Mouse (Mus musculus): ENCODE measurements at regions not wholly inside any gene's neighbourhood (a gene's known extent, or its start where the extent isn't known, plus 50 kb on each side); places are given as distances from the start of the nearest gene placed in this dataset.

GRCm38 (mm10) chr12:118677989-118678388 lies 168.1 kb upstream of the Sp8 start:
- no peak overlapping the region for H3K4me3 ChIP-seq (ENCODE audit: low read depth, low read length)
- no peaks in the 10 kb centered on the region for H3K4me1 ChIP-seq (ENCODE audit: insufficient read depth, low read depth, low read length)
- no peaks in the 10 kb centered on the region for H3K9me3 ChIP-seq (replicated peaks)
- ATAC-seq (ENCODE audit: extremely low read depth, insufficient number of reproducible peaks, low FRiP score, poor library complexity, severe bottlenecking) (no peak), DNase-seq (ENCODE audit: low spot score) (no peak)
- TF ChIP-seq CTCF (IDR thresholded peaks at IDR 0.05; ENCODE audit: low read depth, low read length), result no peak
- TF ChIP-seq GATA1 (IDR thresholded peaks at IDR 0.05; ENCODE audit: borderline replicate concordance, low read length), result no peak
- no peak for TF ChIP-seq TAL1 (conservative IDR thresholded peaks at IDR 0.05; ENCODE audit: low read depth, low read length)
- no peak for TF ChIP-seq POLR2AphosphoS5 (IDR thresholded peaks at IDR 0.05; ENCODE audit: insufficient replicate concordance, low read depth, low read length)
- TF ChIP-seq GATA2 (IDR thresholded peaks at IDR 0.05; ENCODE audit: borderline replicate concordance, low read depth, low read length), result no peak
- H3K36me3 ChIP-seq (replicated peaks), result no peaks in the 10 kb centered on the region
- H3K27me3 ChIP-seq (ENCODE audit: insufficient read depth, low read length), result no peaks in the 10 kb centered on the region

- H3K27me3 ChIP-seq (ENCODE audit: insufficient read depth, low read length), result peaks cover 3% of the 10 kb centered on the region; the same call in 1 of the 2 replicates
- no peak overlapping the region for H3K4me3 ChIP-seq (ENCODE audit: low read depth, low read length)
- no peaks in the 10 kb centered on the region for H3K36me3 ChIP-seq (replicated peaks)
- TF ChIP-seq POLR2AphosphoS5 (IDR thresholded peaks at IDR 0.05; ENCODE audit: insufficient replicate concordance, low read depth, low read length), result no peak
- TF ChIP-seq GATA1 (IDR thresholded peaks at IDR 0.05; ENCODE audit: borderline replicate concordance, low read length), result no peak
- no peak for DNase-seq (ENCODE audit: low spot score)
- ATAC-seq (ENCODE audit: extremely low read depth, insufficient number of reproducible peaks, low FRiP score, poor library complexity, severe bottlenecking), result no peak
- H3K9me3 ChIP-seq (replicated peaks), result no peaks in the 10 kb centered on the region
- no peaks in the 10 kb centered on the region for H3K4me1 ChIP-seq (ENCODE audit: insufficient read depth, low read depth, low read length)
Observed at GRCm38 (mm10) chr12:118661575-118661974, 184.6 kb upstream of the Sp8 start.

- Histone ChIP-seq H3K9me3 (replicated peaks) (no peaks in the 10 kb centered on the region), H3K4me1 (ENCODE audit: insufficient read depth, low read depth, low read length) (no peaks in the 10 kb centered on the region), H3K4me3 (ENCODE audit: low read depth, low read length) (no peak overlapping the region), H3K36me3 (replicated peaks) (no peaks in the 10 kb centered on the region), H3K27me3 (ENCODE audit: insufficient read depth, low read length) (peaks cover 3% of the 10 kb centered on the region; the same call in 1 of the 2 replicates)
- no peak for TF ChIP-seq TAL1 (conservative IDR thresholded peaks at IDR 0.05; ENCODE audit: low read depth, low read length)
- no peak for TF ChIP-seq GATA1 (IDR thresholded peaks at IDR 0.05; ENCODE audit: borderline replicate concordance, low read length)
- TF ChIP-seq POLR2AphosphoS5 (IDR thresholded peaks at IDR 0.05; ENCODE audit: insufficient replicate concordance, low read depth, low read length), result no peak
- no peak for TF ChIP-seq GATA2 (IDR thresholded peaks at IDR 0.05; ENCODE audit: borderline replicate concordance, low read depth, low read length)
- no peak for TF ChIP-seq CTCF (IDR thresholded peaks at IDR 0.05; ENCODE audit: low read depth, low read length)
- ATAC-seq (ENCODE audit: extremely low read depth, insufficient number of reproducible peaks, low FRiP score, poor library complexity, severe bottlenecking) (no peak), DNase-seq (ENCODE audit: low spot score) (no peak)
Observed at GRCm38 (mm10) chr12:118661214-118661486, 185.0 kb upstream of the Sp8 start.

GRCm38 (mm10) chr12:118660384-118661213 lies 185.5 kb upstream of the Sp8 start:
- Histone ChIP-seq H3K4me1 (ENCODE audit: insufficient read depth, low read depth, low read length) (no peaks in the 10 kb centered on the region), H3K9me3 (replicated peaks) (no peaks in the 10 kb centered on the region), H3K4me3 (ENCODE audit: low read depth, low read length) (no peak overlapping the region), H3K36me3 (replicated peaks) (no peaks in the 10 kb centered on the region), H3K27me3 (ENCODE audit: insufficient read depth, low read length) (peaks cover 3% of the 10 kb centered on the region; the same call in 1 of the 2 replicates)
- DNase-seq (ENCODE audit: low spot score) (no peak), ATAC-seq (ENCODE audit: extremely low read depth, insufficient number of reproducible peaks, low FRiP score, poor library complexity, severe bottlenecking) (no peak)
- no peak for TF ChIP-seq GATA1 (IDR thresholded peaks at IDR 0.05; ENCODE audit: borderline replicate concordance, low read length)
- TF ChIP-seq TAL1 (conservative IDR thresholded peaks at IDR 0.05; ENCODE audit: low read depth, low read length), result no peak
- no peak for TF ChIP-seq CTCF (IDR thresholded peaks at IDR 0.05; ENCODE audit: low read depth, low read length)
- no peak for TF ChIP-seq POLR2AphosphoS5 (IDR thresholded peaks at IDR 0.05; ENCODE audit: insufficient replicate concordance, low read depth, low read length)
- TF ChIP-seq GATA2 (IDR thresholded peaks at IDR 0.05; ENCODE audit: borderline replicate concordance, low read depth, low read length), result no peak

DNA sequence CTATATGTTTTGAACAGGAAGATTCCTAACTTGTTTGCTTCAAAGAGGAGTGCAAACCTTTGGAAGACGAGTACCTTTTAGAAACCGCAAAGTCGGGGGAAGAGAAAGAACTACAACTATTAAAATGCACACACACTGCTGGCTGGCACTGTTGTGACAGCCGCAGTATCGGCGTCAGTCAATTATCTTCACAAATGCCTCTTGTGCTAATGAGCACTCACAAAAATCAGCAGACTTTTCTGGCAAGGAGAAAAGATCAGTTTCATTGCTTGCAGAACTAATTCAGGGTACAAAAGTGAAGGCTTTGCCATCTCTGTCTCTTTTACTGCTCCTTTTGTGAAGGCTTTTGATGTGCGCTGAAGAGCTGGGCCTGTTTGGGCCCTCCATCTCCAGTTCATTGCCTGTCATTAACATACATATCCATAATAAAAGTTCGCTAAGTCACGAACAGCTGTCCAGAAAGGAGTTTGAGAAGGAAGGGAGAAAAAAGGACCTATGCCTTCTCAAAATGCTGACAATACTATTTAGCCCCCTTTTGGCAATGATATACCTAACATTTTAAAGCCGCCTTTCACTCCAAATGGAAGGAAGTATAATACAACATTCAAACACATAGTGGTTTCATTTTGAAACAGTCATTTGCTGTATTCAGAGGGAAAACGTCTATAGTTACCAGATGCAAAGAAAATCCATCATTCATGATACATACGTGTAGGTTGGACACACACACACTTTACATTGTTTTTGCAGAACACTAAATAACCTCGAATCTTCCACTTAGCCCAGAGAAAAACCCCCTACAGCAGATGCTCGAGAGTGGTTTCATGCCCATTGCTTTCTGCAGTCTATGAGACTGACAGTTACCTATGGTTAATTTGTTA lies 186.6 kb upstream of the Sp8 start:
- Histone ChIP-seq H3K9me3 (replicated peaks) (no peaks in the 10 kb centered on the region), H3K27me3 (ENCODE audit: insufficient read depth, low read length) (peaks cover 3% of the 10 kb centered on the region; the same call in 1 of the 2 replicates), H3K4me3 (ENCODE audit: low read depth, low read length) (no peak overlapping the region), H3K36me3 (replicated peaks) (no peaks in the 10 kb centered on the region), H3K4me1 (ENCODE audit: insufficient read depth, low read depth, low read length) (no peaks in the 10 kb centered on the region)
- no peak for TF ChIP-seq CTCF (IDR thresholded peaks at IDR 0.05; ENCODE audit: low read depth, low read length)
- TF ChIP-seq GATA2 (IDR thresholded peaks at IDR 0.05; ENCODE audit: borderline replicate concordance, low read depth, low read length), result no peak
- no peak for TF ChIP-seq GATA1 (IDR thresholded peaks at IDR 0.05; ENCODE audit: borderline replicate concordance, low read length)
- ATAC-seq (ENCODE audit: extremely low read depth, insufficient number of reproducible peaks, low FRiP score, poor library complexity, severe bottlenecking) (no peak), DNase-seq (ENCODE audit: low spot score) (no peak)

DNA sequence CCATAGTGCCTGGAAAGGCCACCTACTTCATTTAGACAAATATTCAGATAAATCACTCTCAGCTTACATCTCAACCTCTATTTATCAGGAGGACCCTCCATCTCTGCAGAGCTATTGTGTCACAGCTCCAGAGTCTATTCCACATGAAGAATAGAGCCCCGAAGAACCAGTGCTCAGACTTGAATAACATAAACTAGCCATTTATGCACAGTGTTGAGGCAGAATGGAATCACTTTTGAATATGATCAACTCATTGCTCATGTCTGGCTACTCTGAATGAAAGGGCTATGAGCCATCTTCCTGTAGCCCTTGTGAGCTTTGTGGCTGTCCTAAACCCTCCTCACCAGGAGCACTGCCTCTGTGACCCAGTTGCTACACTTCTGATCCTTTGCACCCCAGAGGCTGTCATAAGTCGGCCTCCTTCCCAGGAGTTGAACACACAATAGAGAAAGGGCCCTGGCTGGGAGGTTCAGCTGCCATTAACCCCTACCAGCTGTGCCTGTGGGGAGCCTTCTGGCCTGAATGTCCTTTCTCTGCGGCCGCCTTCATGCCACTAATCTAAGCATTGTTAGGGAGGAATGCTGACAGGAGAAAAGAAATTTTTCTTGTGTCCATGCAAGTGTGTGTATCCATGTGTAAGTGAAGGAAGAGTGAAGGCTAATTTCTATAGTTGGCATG lies 195.5 kb upstream of the Sp8 start:
- Histone ChIP-seq H3K4me3 (ENCODE audit: low read depth, low read length) (no peak overlapping the region), H3K36me3 (replicated peaks) (no peaks in the 10 kb centered on the region), H3K4me1 (ENCODE audit: insufficient read depth, low read depth, low read length) (no peaks in the 10 kb centered on the region), H3K9me3 (replicated peaks) (no peaks in the 10 kb centered on the region), H3K27me3 (ENCODE audit: insufficient read depth, low read length) (no peaks in the 10 kb centered on the region)
- DNase-seq (ENCODE audit: low spot score) (no peak), ATAC-seq (ENCODE audit: extremely low read depth, insufficient number of reproducible peaks, low FRiP score, poor library complexity, severe bottlenecking) (no peak)
- TF ChIP-seq GATA2 (IDR thresholded peaks at IDR 0.05; ENCODE audit: borderline replicate concordance, low read depth, low read length) (no peak), TAL1 (conservative IDR thresholded peaks at IDR 0.05; ENCODE audit: low read depth, low read length) (no peak), POLR2AphosphoS5 (IDR thresholded peaks at IDR 0.05; ENCODE audit: insufficient replicate concordance, low read depth, low read length) (no peak), CTCF (IDR thresholded peaks at IDR 0.05; ENCODE audit: low read depth, low read length) (no peak), GATA1 (IDR thresholded peaks at IDR 0.05; ENCODE audit: borderline replicate concordance, low read length) (no peak)
